Mouse (Mus musculus): ENCODE data around the gene Usp16.

- TF ChIP-seq CTCF (IDR thresholded peaks at IDR 0.05; ENCODE audit: low read depth), result no peak
- TF ChIP-seq EP300 (IDR thresholded peaks at IDR 0.05; ENCODE audit: low read depth), result no peak
Measured at GRCm38 (mm10) chr16:87458752-87459151, 4.2 kb downstream of the Usp16 start.
